Comparison of ENCODE assay signal across 8 mouse cellular contexts in the genomic region with DNA sequence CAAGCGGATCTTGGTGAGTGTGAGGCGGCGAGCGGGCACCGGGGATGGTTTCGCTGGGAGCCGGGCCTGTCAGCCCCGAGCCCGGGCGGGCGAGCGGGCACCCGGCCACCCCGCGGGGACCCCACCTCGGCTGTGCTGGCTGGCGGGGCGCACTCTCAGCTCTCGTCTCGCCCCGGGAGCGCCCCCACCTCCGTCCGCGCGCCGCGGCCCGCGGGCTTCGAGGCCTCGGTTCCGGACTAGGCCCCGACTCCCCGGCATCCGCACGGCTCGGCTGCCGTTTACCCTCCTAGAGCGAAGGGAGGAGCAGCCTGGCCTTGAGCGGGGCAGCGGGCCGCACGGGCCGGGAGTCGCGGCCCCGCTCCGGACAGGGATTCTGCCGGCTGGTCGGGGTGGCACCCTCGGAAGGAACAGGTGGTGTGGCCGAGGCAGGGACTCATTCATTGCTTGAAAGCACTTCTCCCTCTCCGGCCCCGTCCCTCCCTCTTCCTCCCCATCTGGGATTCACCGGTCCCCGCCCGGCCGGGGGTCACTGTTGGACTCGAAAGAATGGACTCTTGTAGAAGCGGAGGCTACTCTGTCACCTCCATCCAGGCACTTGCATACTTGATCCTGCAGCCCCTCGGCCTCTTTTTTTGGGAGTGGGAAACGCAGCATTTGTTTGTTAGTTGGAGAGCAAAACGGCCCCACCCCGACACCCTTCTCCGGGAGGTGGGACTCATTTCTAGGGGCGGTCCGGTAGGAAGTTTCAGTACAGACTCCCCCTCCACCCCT. TPM values are rescaled to one million over a fixed set of nuclear protein-coding genes. Genes with fewer than 3 reads are reported as not detected.
DNase-seq lines count a peak whose midpoint lies in the region; ATAC-seq and TF ChIP-seq lines count a peak whose summit lies in the region.

No protein-coding gene starts in this region.

- WGBS in intestine, embryonic 15.5 days, result under 1% methylated on average over 68 of the region's 68 CpGs
- under 1% methylated on average over 67 of the region's 68 CpGs for WGBS in liver, adult 2 months
- 0% methylated on average over 49 of the region's 68 CpGs for WGBS in midbrain, embryonic 16.5 days
- under 1% methylated on average over 62 of the region's 68 CpGs for WGBS in stomach, postnatal 0 days

- no peak for TF ChIP-seq CTCF in liver, adult 2 months (IDR thresholded peaks at IDR 0.05; ENCODE audit: low read depth, low read length)
- no peak for TF ChIP-seq CTCF in stomach, postnatal 0 days (IDR thresholded peaks at IDR 0.05; ENCODE audit: low read depth)

- H3K9ac ChIP-seq in intestine, embryonic 15.5 days, result peak overlapping the region; percentile 98
- H3K9ac ChIP-seq in liver, adult 2 months (ENCODE audit: low read depth, low read length), result peak overlapping the region; percentile 91
- H3K9ac ChIP-seq in midbrain, embryonic 16.5 days (ENCODE audit: low read depth, low read length), result peak overlapping the region; percentile 96
- peak overlapping the region; percentile 97 for H3K9ac ChIP-seq in stomach, postnatal 0 days (ENCODE audit: low read length)

- no peak for TF ChIP-seq POLR2A in liver, adult 2 months (IDR thresholded peaks at IDR 0.05; ENCODE audit: extremely low read depth, insufficient read depth, low read length)

- peak overlapping the region; percentile 97 for H3K4me3 ChIP-seq in intestine, embryonic 15.5 days (replicated peaks)
- H3K4me3 ChIP-seq in liver, adult 2 months (ENCODE audit: insufficient read depth, low read depth, low read length), result peak overlapping the region; percentile 98
- H3K4me3 ChIP-seq in midbrain, embryonic 16.5 days (ENCODE audit: low read depth, low read length), result peak overlapping the region; percentile 97
- H3K4me3 ChIP-seq in stomach, postnatal 0 days (ENCODE audit: low read depth, low read length), result peak overlapping the region; percentile 97

- peaks cover 3% of the 10 kb centered on the region; the same call in 1 of the 2 replicates for H3K4me1 ChIP-seq in intestine, embryonic 15.5 days (replicated peaks)
- peaks cover 13% of the 10 kb centered on the region; the same call in 1 of the 2 replicates for H3K4me1 ChIP-seq in liver, adult 2 months (ENCODE audit: control insufficient read depth, insufficient read depth, low read length)
- peaks cover 26% of the 10 kb centered on the region for H3K4me1 ChIP-seq in midbrain, embryonic 16.5 days (ENCODE audit: control insufficient read depth, insufficient read depth, low read length)
- 0 out of 2 replicates have a peak, but pooled peaks cover 4% of the 10 kb centered on the region for H3K4me1 ChIP-seq in stomach, postnatal 0 days (replicated peaks; ENCODE audit: control insufficient read depth, insufficient read depth)

- H3K9me3 ChIP-seq in intestine, embryonic 15.5 days, result no peaks in the 10 kb centered on the region
- no peaks in the 10 kb centered on the region for H3K9me3 ChIP-seq in midbrain, embryonic 16.5 days (replicated peaks; ENCODE audit: control insufficient read depth, low read length, poor library complexity, severe bottlenecking)
- H3K9me3 ChIP-seq in stomach, postnatal 0 days (ENCODE audit: control insufficient read depth, low read length), result no peaks in the 10 kb centered on the region

- DNase-seq in 3T3-L1 (ENCODE audit: low read depth, low spot score) (peak; percentile 56), ZHBTc4 (ENCODE audit: low read depth, low spot score) (peak; percentile 72)
- peak; percentile 59 for DNase-seq in embryo, embryonic 11 days
- peak; percentile 42 to 54 for DNase-seq in gastrocnemius, postnatal 4 days (ENCODE audit: low spot score in 2 of 2)
- peak; percentile 31 for DNase-seq in liver, adult 2 months (ENCODE audit: extremely low read depth, low read depth, low spot score)
- DNase-seq in stomach, postnatal 0 days (ENCODE audit: low spot score), result peak; percentile 60

- TF ChIP-seq EP300 in stomach, postnatal 0 days (optimal IDR thresholded peaks at IDR 0.05), result no peak

- H3K79me2 ChIP-seq in liver, adult 2 months (ENCODE audit: control insufficient read depth, insufficient read depth, low read length), result peaks cover 10% of the 10 kb centered on the region; the same call in 1 of the 2 replicates

- no peaks in the 10 kb centered on the region for H3K36me3 ChIP-seq in intestine, embryonic 15.5 days
- no peaks in the 10 kb centered on the region for H3K36me3 ChIP-seq in liver, adult 2 months (ENCODE audit: control insufficient read depth, insufficient read depth, low read length)
- H3K36me3 ChIP-seq in midbrain, embryonic 16.5 days (ENCODE audit: control insufficient read depth, insufficient read depth, low read length), result no peaks in the 10 kb centered on the region
- no peaks in the 10 kb centered on the region for H3K36me3 ChIP-seq in stomach, postnatal 0 days (ENCODE audit: control insufficient read depth, insufficient read depth, low read length)

- peak; percentile 62 for ATAC-seq in intestine, embryonic 15.5 days
- peak; percentile 69 for ATAC-seq in midbrain, embryonic 16.5 days
- ATAC-seq in stomach, postnatal 0 days (ENCODE audit: low FRiP score, low TSS enrichment), result peak; percentile 58

- peak overlapping the region; percentile 62 for H3K4me2 ChIP-seq in intestine, embryonic 15.5 days (replicated peaks)
- H3K4me2 ChIP-seq in midbrain, embryonic 16.5 days (ENCODE audit: low read length), result peak overlapping the region; percentile 77
- peak overlapping the region; percentile 84 for H3K4me2 ChIP-seq in stomach, postnatal 0 days (replicated peaks; ENCODE audit: low read depth)

- H3K27ac ChIP-seq in intestine, embryonic 15.5 days, result peak overlapping the region; percentile 93
- peak overlapping the region; percentile 73 for H3K27ac ChIP-seq in liver, adult 2 months (replicated peaks; ENCODE audit: insufficient read depth, low read depth, low read length)
- peak overlapping the region; percentile 92 for H3K27ac ChIP-seq in midbrain, embryonic 16.5 days (ENCODE audit: low read length)
- peak overlapping the region; percentile 98 for H3K27ac ChIP-seq in stomach, postnatal 0 days (replicated peaks)

- no peaks in the 10 kb centered on the region for H3K27me3 ChIP-seq in intestine, embryonic 15.5 days (replicated peaks)
- no peaks in the 10 kb centered on the region for H3K27me3 ChIP-seq in liver, adult 2 months (ENCODE audit: control insufficient read depth, insufficient read depth, low read length)
- no peaks in the 10 kb centered on the region for H3K27me3 ChIP-seq in midbrain, embryonic 16.5 days (ENCODE audit: control insufficient read depth, insufficient read depth, low read depth, low read length)
- H3K27me3 ChIP-seq in stomach, postnatal 0 days (ENCODE audit: control insufficient read depth, insufficient read depth, low read length), result no peaks in the 10 kb centered on the region

RNA-seq across cellular contexts. Expression of a gene that starts 1.6 kb away (rescaled TPM):
- 10 to 100 TPM; 48.3 to 52.7 TPM for total RNA-seq in gastrocnemius, postnatal 4 days (2021)
- polyA plus RNA-seq in intestine, embryonic 15.5 days (2015; fragmentation: Nextera tagmentation; extraction: Ambion mirVana), result 45.7 and 51.6 TPM in 2 replicates
- 14.8 TPM in 2 replicates for total RNA-seq in liver, adult 2 months (2014; rRNA removed)
- polyA plus RNA-seq in liver, adult 2 months (2012; rRNA removed), result 1.8 and 2.0 TPM in 2 replicates
- 38.2 and 41.3 TPM in 2 replicates for polyA plus RNA-seq in midbrain, embryonic 16.5 days (2015; fragmentation: Nextera tagmentation; extraction: Ambion mirVana)
- polyA plus RNA-seq in stomach, postnatal 0 days (2015; fragmentation: Nextera tagmentation; extraction: Ambion mirVana), result 16.3 and 19.0 TPM in 2 replicates

RNA-seq across cellular contexts. Expression of a gene that starts 7.8 kb away (rescaled TPM):
- 100 to 1,000 TPM; 570 to 574 TPM for total RNA-seq in gastrocnemius, postnatal 4 days (2021)
- polyA plus RNA-seq in intestine, embryonic 15.5 days (2015; fragmentation: Nextera tagmentation; extraction: Ambion mirVana), result 798 and 916 TPM in 2 replicates
- 104 and 139 TPM in 2 replicates for total RNA-seq in liver, adult 2 months (2014; rRNA removed)
- 179 and 231 TPM in 2 replicates for polyA plus RNA-seq in liver, adult 2 months (2012; rRNA removed)
- polyA plus RNA-seq in midbrain, embryonic 16.5 days (2015; fragmentation: Nextera tagmentation; extraction: Ambion mirVana), result 680 and 706 TPM in 2 replicates
- polyA plus RNA-seq in stomach, postnatal 0 days (2015; fragmentation: Nextera tagmentation; extraction: Ambion mirVana), result 884 and 979 TPM in 2 replicates

RNA-seq across cellular contexts. Expression of a gene that starts 20.0 kb away (rescaled TPM):
- total RNA-seq in gastrocnemius, postnatal 4 days (2021), result 1 to 10 TPM in 1 of 2 experiments, under 1 TPM in 1; 0.44 to 1.0 TPM
- 4.0 and 7.5 TPM in 2 replicates for polyA plus RNA-seq in intestine, embryonic 15.5 days (2015; fragmentation: Nextera tagmentation; extraction: Ambion mirVana)
- 2.8 TPM in 1 of 2 replicates, not detected in the other for total RNA-seq in liver, adult 2 months (2014; rRNA removed)
- polyA plus RNA-seq in liver, adult 2 months (2012; rRNA removed), result 0.10 TPM in 1 of 2 replicates, not detected in the other
- polyA plus RNA-seq in midbrain, embryonic 16.5 days (2015; fragmentation: Nextera tagmentation; extraction: Ambion mirVana), result 0.39 and 0.82 TPM in 2 replicates
- 0.73 and 0.82 TPM in 2 replicates for polyA plus RNA-seq in stomach, postnatal 0 days (2015; fragmentation: Nextera tagmentation; extraction: Ambion mirVana)

Comparison
In these comparisons a context has a peak if more than half of its experiments do, and no peak if none do; other contexts are left out.
1. Peak in every context shown above with its lines: DNase-seq, ATAC-seq, H3K4me3 ChIP-seq and H3K27ac ChIP-seq.